Mouse (Mus musculus): ENCODE measurements around the gene Frem1. TPM values are rescaled to one million over a fixed set of nuclear protein-coding genes. Genes with fewer than 3 reads are reported as not detected.

Gene Frem1
- polyA plus RNA-seq, 1 experiment from 2014 or later = 6.4 TPM

DNA sequence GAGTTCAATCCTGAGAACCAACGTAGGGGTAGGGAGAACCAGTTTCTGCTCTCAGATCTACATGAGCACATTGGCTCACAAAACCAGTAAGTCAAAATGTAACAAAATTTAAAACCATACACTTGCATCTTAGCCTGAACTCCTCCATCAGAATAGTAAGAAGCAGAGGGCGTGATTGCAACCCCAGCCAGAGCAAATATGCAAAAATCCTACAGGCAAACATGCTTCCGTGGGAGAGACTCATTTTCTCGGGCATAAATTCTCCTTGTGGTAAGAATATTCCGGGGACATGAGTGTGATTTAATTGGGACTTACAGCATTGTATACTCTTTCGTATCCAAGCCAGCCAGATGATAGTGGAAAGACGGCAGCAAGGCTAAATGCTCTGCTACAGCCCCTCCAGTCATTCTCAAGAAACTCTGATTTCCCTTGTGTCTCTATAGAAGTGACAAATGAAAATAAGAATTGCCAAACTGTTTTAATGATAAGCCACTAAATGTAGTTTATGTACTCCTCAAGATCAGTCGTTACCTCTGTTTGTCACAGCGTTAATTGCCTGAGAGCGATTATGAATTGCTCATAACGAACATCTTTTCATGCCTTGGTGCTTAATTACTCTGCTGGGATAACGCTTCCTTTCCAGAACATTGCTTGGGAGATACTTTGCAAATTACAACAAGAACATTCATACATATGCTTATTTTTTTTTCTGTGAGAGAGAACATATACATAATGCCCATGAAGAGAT is 81.1 kb downstream of the Frem1 start:
- Histone ChIP-seq H3K4me3 (ENCODE audit: control insufficient read depth in 1 of 2, insufficient read depth in 1 of 2, low read depth in 1 of 2, low read length in 2 of 2) (no peak overlapping the region), H3K4me2 (ENCODE audit: low read length) (no peak overlapping the region), H3K27me3 (ENCODE audit: control insufficient read depth, insufficient read depth, low read length) (no peaks in the 10 kb centered on the region), H3K9ac (ENCODE audit: low read length) (no peak overlapping the region), H3K27ac (replicated peaks in 1 of 2; ENCODE audit: control insufficient read depth in 1 of 2, insufficient read depth in 1 of 2, low read depth in 2 of 2, low read length in 2 of 2) (no peak overlapping the region), H3K9me3 (ENCODE audit: control insufficient read depth, low read length) (no peaks in the 10 kb centered on the region), H3K4me1 (ENCODE audit: control insufficient read depth in 2 of 2, insufficient read depth in 2 of 2, low read length in 2 of 2) (no peaks in the 10 kb centered on the region), H3K36me3 (ENCODE audit: control insufficient read depth, insufficient read depth, low read length) (peaks cover 12% of the 10 kb centered on the region; the same call in 1 of the 2 replicates)
- 88% methylated on average over 12 of the region's 12 CpGs for WGBS
- no peak for ATAC-seq (ENCODE audit: insufficient number of reproducible peaks, insufficient read depth, low FRiP score, low read depth)

DNA sequence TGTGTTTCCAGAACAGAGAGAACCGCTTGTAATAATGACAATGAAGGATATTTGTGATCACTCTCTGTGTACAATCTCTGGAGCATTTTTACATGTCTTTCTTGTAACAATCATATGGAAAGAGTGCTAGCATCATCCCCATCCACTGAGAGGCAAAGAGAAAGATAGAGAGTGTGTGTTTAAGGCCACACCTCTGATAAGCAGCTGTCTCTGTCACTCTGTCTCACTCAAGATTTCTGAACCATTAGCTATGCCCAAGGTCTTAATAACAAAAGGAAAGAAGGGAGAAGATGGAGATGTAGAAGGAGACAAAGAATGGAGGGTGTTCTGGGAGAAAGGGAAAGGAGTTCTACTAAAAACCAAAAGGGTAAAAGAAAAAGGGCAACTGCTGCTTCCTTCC is 91.1 kb downstream of the Frem1 start:
- no peaks in the 10 kb centered on the region for H3K4me1 ChIP-seq (ENCODE audit: control insufficient read depth in 2 of 2, insufficient read depth in 2 of 2, low read length in 2 of 2)
- H3K27ac ChIP-seq (replicated peaks in 1 of 2; ENCODE audit: control insufficient read depth in 1 of 2, insufficient read depth in 1 of 2, low read depth in 2 of 2, low read length in 2 of 2) = no peak overlapping the region
- H3K4me3 ChIP-seq (ENCODE audit: control insufficient read depth in 1 of 2, insufficient read depth in 1 of 2, low read depth in 1 of 2, low read length in 2 of 2) = no peak overlapping the region
- WGBS = 84% methylated on average over 1 of the region's 1 CpGs
- H3K9me3 ChIP-seq (ENCODE audit: control insufficient read depth, low read length) = no peaks in the 10 kb centered on the region
- ATAC-seq (ENCODE audit: insufficient number of reproducible peaks, insufficient read depth, low FRiP score, low read depth) = no peak
- peaks cover 6% of the 10 kb centered on the region; the same call in 1 of the 2 replicates for H3K36me3 ChIP-seq (ENCODE audit: control insufficient read depth, insufficient read depth, low read length)
- H3K9ac ChIP-seq (ENCODE audit: low read length) = no peak overlapping the region
- no peak overlapping the region for H3K4me2 ChIP-seq (ENCODE audit: low read length)
- H3K27me3 ChIP-seq (ENCODE audit: control insufficient read depth, insufficient read depth, low read length) = no peaks in the 10 kb centered on the region

DNA sequence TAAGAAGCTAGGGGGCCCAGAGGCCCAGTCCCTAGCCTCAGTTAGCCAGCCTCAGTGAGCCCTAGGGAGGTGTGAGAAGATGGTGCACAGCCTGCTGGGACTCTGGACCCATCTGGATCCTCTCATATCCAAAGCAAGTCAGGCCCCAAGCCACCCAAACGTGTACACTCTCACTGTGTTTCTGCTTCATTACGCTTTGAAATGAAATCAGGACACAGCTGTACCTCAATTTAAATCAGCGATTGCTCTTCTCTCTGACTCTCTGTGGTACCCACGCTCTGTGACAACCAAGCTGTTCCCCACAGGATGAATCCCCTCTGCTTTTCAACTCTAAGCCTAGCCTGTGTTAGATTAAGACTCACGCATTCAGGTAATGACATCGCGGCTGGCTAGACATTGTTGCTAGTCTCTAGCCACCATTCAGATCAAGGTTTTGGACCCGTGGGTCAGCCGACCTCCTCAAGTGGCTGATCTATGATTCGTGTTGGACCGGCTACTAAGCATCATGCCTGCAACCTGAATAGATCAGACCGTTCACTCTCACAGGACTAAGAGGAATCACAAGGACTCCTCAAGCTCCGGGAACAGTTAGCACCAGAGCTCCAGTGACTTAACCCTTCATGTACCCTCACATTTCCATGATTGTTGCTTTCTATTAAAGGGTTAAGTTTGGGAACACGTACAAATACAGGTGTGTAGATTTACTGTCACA is 94.2 kb downstream of the Frem1 start:
- 81% methylated on average over 14 of the region's 14 CpGs for WGBS
- no peaks in the 10 kb centered on the region for H3K9me3 ChIP-seq (ENCODE audit: control insufficient read depth, low read length)
- H3K27me3 ChIP-seq (ENCODE audit: control insufficient read depth, insufficient read depth, low read length) = no peaks in the 10 kb centered on the region
- H3K4me1 ChIP-seq (ENCODE audit: control insufficient read depth in 2 of 2, insufficient read depth in 2 of 2, low read length in 2 of 2) = no peaks in the 10 kb centered on the region
- no peak overlapping the region for H3K9ac ChIP-seq (ENCODE audit: low read length)
- H3K4me2 ChIP-seq (ENCODE audit: low read length) = no peak overlapping the region
- H3K27ac ChIP-seq (replicated peaks in 1 of 2; ENCODE audit: control insufficient read depth in 1 of 2, insufficient read depth in 1 of 2, low read depth in 2 of 2, low read length in 2 of 2) = no peak overlapping the region
- peaks cover 7% of the 10 kb centered on the region; the same call in 1 of the 2 replicates for H3K36me3 ChIP-seq (ENCODE audit: control insufficient read depth, insufficient read depth, low read length)
- ATAC-seq (ENCODE audit: insufficient number of reproducible peaks, insufficient read depth, low FRiP score, low read depth) = no peak
- H3K4me3 ChIP-seq (ENCODE audit: control insufficient read depth in 1 of 2, insufficient read depth in 1 of 2, low read depth in 1 of 2, low read length in 2 of 2) = no peak overlapping the region

DNA sequence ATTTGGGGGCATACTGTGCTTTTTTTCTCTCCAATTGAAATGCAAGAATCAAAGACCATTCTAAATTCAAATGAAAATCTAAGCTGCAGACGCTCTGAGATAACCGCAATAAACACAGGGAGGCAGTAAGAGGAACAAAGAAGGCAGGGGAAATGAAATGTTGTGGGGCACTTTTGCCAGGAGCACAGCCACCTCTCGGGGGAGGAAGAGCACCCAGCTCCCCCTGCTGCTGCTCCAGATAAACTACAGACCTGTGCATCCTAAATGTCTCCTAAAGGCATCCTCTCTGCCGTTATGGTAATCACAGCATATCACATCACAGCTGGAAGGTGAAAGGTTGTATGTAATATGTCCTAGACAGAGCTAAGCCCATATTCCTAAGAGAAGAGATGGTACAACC is 98.1 kb downstream of the Frem1 start:
- Histone ChIP-seq H3K27me3 (ENCODE audit: control insufficient read depth, insufficient read depth, low read length) (no peaks in the 10 kb centered on the region), H3K4me1 (ENCODE audit: control insufficient read depth in 2 of 2, insufficient read depth in 2 of 2, low read length in 2 of 2) (no peaks in the 10 kb centered on the region), H3K4me2 (ENCODE audit: low read length) (no peak overlapping the region), H3K27ac (replicated peaks in 1 of 2; ENCODE audit: control insufficient read depth in 1 of 2, insufficient read depth in 1 of 2, low read depth in 2 of 2, low read length in 2 of 2) (no peak overlapping the region), H3K4me3 (ENCODE audit: control insufficient read depth in 1 of 2, insufficient read depth in 1 of 2, low read depth in 1 of 2, low read length in 2 of 2) (no peak overlapping the region), H3K36me3 (ENCODE audit: control insufficient read depth, insufficient read depth, low read length) (peaks cover 12% of the 10 kb centered on the region; the same call in 1 of the 2 replicates), H3K9me3 (ENCODE audit: control insufficient read depth, low read length) (no peaks in the 10 kb centered on the region), H3K9ac (ENCODE audit: low read length) (no peak overlapping the region)
- WGBS = 60% methylated on average over 4 of the region's 4 CpGs
- ATAC-seq (ENCODE audit: insufficient number of reproducible peaks, insufficient read depth, low FRiP score, low read depth) = no peak

DNA sequence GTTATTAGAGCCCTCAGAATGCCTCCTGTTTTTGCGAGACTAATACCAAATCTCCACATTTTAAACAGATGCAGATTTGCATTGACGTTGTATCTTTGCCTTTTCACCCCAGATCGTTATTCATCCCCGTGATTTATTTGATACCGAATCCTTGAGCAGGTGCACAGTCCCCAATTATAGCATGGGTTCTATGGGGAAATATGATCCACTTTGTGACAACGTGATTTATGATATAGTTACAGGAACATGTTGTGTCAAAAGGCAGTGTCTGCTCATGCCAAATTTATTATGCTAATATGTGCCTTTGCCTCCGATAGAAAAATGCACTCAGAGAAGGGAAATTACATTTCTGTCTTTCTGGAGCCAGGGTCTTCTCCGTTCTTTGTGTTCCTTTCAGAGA is 102.6 kb downstream of the Frem1 start:
- no peaks in the 10 kb centered on the region for H3K9me3 ChIP-seq (ENCODE audit: control insufficient read depth, low read length)
- peaks cover 18% of the 10 kb centered on the region; the same call in 1 of the 2 replicates for H3K36me3 ChIP-seq (ENCODE audit: control insufficient read depth, insufficient read depth, low read length)

DNA sequence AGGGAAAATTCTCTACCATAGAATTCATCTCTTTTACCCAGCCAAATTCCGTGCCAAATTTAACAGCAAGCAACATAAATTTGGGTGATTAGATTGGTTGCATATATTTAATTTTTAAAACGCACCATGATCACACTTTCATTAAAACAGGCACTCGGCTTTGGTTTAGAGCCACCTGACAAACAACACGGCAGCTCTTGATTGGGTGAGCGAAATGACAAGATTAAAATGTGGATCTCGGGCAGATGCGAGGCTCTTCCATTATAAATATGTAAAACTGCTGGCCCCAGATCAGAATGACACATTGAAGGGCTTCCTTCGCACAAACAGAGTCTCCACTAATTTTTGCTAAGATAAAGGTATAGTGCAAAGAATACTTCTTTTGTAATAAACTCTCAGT is 105.4 kb downstream of the Frem1 start:
- peaks cover 18% of the 10 kb centered on the region; the same call in 1 of the 2 replicates for H3K36me3 ChIP-seq (ENCODE audit: control insufficient read depth, insufficient read depth, low read length)
- no peaks in the 10 kb centered on the region for H3K27me3 ChIP-seq (ENCODE audit: control insufficient read depth, insufficient read depth, low read length)
- no peak overlapping the region for H3K9ac ChIP-seq (ENCODE audit: low read length)
- no peak overlapping the region for H3K27ac ChIP-seq (replicated peaks in 1 of 2; ENCODE audit: control insufficient read depth in 1 of 2, insufficient read depth in 1 of 2, low read depth in 2 of 2, low read length in 2 of 2)
- H3K4me3 ChIP-seq (ENCODE audit: control insufficient read depth in 1 of 2, insufficient read depth in 1 of 2, low read depth in 1 of 2, low read length in 2 of 2) = no peak overlapping the region
- H3K4me1 ChIP-seq (ENCODE audit: control insufficient read depth in 2 of 2, insufficient read depth in 2 of 2, low read length in 2 of 2) = no peaks in the 10 kb centered on the region
- ATAC-seq (ENCODE audit: insufficient number of reproducible peaks, insufficient read depth, low FRiP score, low read depth) = no peak
- 91% methylated on average over 8 of the region's 8 CpGs for WGBS
- H3K4me2 ChIP-seq (ENCODE audit: low read length) = no peak overlapping the region
- no peaks in the 10 kb centered on the region for H3K9me3 ChIP-seq (ENCODE audit: control insufficient read depth, low read length)

More for the DNA sequence above, 102.6 kb downstream of the Frem1 start:
- Histone ChIP-seq H3K4me1 (ENCODE audit: control insufficient read depth in 2 of 2, insufficient read depth in 2 of 2, low read length in 2 of 2) (no peaks in the 10 kb centered on the region), H3K4me3 (ENCODE audit: control insufficient read depth in 1 of 2, insufficient read depth in 1 of 2, low read depth in 1 of 2, low read length in 2 of 2) (no peak overlapping the region), H3K4me2 (ENCODE audit: low read length) (no peak overlapping the region), H3K9ac (ENCODE audit: low read length) (no peak overlapping the region), H3K27me3 (ENCODE audit: control insufficient read depth, insufficient read depth, low read length) (no peaks in the 10 kb centered on the region), H3K27ac (replicated peaks in 1 of 2; ENCODE audit: control insufficient read depth in 1 of 2, insufficient read depth in 1 of 2, low read depth in 2 of 2, low read length in 2 of 2) (no peak overlapping the region)
- ATAC-seq (ENCODE audit: insufficient number of reproducible peaks, insufficient read depth, low FRiP score, low read depth) = no peak
- WGBS = 91% methylated on average over 8 of the region's 8 CpGs

DNA sequence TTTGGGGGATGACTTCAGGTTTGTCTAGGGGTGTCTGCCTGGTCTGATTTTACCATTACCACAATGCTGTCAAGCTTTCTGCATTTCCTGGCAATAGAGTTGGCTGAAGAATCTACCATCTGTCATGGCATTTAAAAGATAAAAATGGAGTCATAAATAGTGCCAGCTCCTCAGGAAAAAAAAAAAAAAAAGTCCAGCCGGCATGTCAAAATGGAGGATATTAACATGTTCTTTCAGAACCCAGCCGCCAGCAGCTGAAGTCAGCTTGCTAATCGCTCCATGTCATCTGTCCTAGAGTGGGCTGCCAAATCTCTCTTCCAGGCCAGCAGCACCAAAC is 105.9 kb downstream of the Frem1 start:
- peaks cover 18% of the 10 kb centered on the region; the same call in 1 of the 2 replicates for H3K36me3 ChIP-seq (ENCODE audit: control insufficient read depth, insufficient read depth, low read length)
- 77% methylated on average over 3 of the region's 3 CpGs for WGBS

More for the DNA sequence above, 105.9 kb downstream of the Frem1 start:
- no peaks in the 10 kb centered on the region for H3K4me1 ChIP-seq (ENCODE audit: control insufficient read depth in 2 of 2, insufficient read depth in 2 of 2, low read length in 2 of 2)
- no peaks in the 10 kb centered on the region for H3K27me3 ChIP-seq (ENCODE audit: control insufficient read depth, insufficient read depth, low read length)
- H3K4me2 ChIP-seq (ENCODE audit: low read length) = no peak overlapping the region
- H3K9ac ChIP-seq (ENCODE audit: low read length) = no peak overlapping the region
- no peak overlapping the region for H3K27ac ChIP-seq (replicated peaks in 1 of 2; ENCODE audit: control insufficient read depth in 1 of 2, insufficient read depth in 1 of 2, low read depth in 2 of 2, low read length in 2 of 2)
- no peak for ATAC-seq (ENCODE audit: insufficient number of reproducible peaks, insufficient read depth, low FRiP score, low read depth)
- H3K9me3 ChIP-seq (ENCODE audit: control insufficient read depth, low read length) = no peaks in the 10 kb centered on the region
- no peak overlapping the region for H3K4me3 ChIP-seq (ENCODE audit: control insufficient read depth in 1 of 2, insufficient read depth in 1 of 2, low read depth in 1 of 2, low read length in 2 of 2)
